Mouse (Mus musculus) forebrain, embryonic 14.5 days (tissue): Measurements from ENCODE around the gene Myg1. TPM values are rescaled to one million over a fixed set of nuclear protein-coding genes. Genes with fewer than 3 reads are reported as not detected.

Experiments used
- ATAC-seq: fragments of 200-750 bp; cut with Nextera tagmentation; 2 replicates; pipeline ENCODE4 v1.8.0; 2017; ENCODE audit warnings: mild to moderate bottlenecking, moderate library complexity
- DNase-seq: peaks from one replicate; pipeline ENCODE4 v3.0.0-alpha.2; 2015; ENCODE audit warnings: low spot score
- H3K27ac ChIP-seq: fragments of 300-500 bp; sonication (generic); 2 replicates; pipeline ENCODE4 v1.5.1; 2014; ENCODE audit warnings: low read depth, mild to moderate bottlenecking, control low read depth, low read length, moderate library complexity
- H3K27me3 ChIP-seq: fragments of 300-500 bp; sonication (generic); replicated peaks from 2 replicates; pipeline ENCODE4 v1.6.1; 2014; ENCODE audit warnings: low read length, control low read depth, mixed read lengths; ENCODE audit not compliant: control insufficient read depth, insufficient read depth
- H3K36me3 ChIP-seq: fragments of 300-500 bp; sonication (generic); 2 replicates; pipeline ENCODE4 v1.6.1; 2014; ENCODE audit warnings: low read length, control low read depth; ENCODE audit not compliant: control insufficient read depth, insufficient read depth
- H3K4me1 ChIP-seq: fragments of 300-500 bp; sonication (generic); 2 replicates; pipeline ENCODE4 v1.6.1; 2014; ENCODE audit warnings: antibody characterized with exemption, low read length, control low read depth; ENCODE audit not compliant: control insufficient read depth, insufficient read depth
- H3K4me2 ChIP-seq: fragments of 300-500 bp; sonication (generic); 2 replicates; pipeline ENCODE4 v1.6.1; 2014; ENCODE audit warnings: mild to moderate bottlenecking, control low read depth, low read length
- H3K4me3 ChIP-seq: fragments of 300-500 bp; sonication (generic); 2 replicates; pipeline ENCODE4 v1.5.1; 2014; ENCODE audit warnings: low read depth, low read length, control low read depth
- H3K9ac ChIP-seq: fragments of 300-500 bp; sonication (generic); 2 replicates; pipeline ENCODE4 v1.6.1; 2014; ENCODE audit warnings: mild to moderate bottlenecking, low read length, control low read depth, moderate library complexity
- H3K9me3 ChIP-seq: fragments of 300-500 bp; sonication (generic); replicated peaks from 2 replicates; pipeline ENCODE4 v1.6.1; 2016; ENCODE audit warnings: low read length, control low read depth, mixed read lengths; ENCODE audit not compliant: control insufficient read depth
- WGBS: fragments of 180-500 bp; shearing (Covaris S2); extraction: QIAGEN DNeasy Blood & Tissue Kit; methylation state at CpG from one replicate; pipeline ENCODE4 v1.1.7; 2014; 5-methylcytosine and 5-hydroxymethylcytosine counted together
- polyA plus RNA-seq: library from polyadenylated mRNA; unstranded; fragments of >200 nt; fragmentation: Nextera tagmentation; extraction: Ambion mirVana; gene quantifications from 2 replicates; pipeline ENCODE4 v1.2.1, GENCODE M21; 2014

Gene Myg1
- polyA plus RNA-seq, 1 experiment from 2014 or later, result 108 TPM

GRCm38 (mm10) chr15:102310074-102310845 is 21.2 kb upstream of the Myg1 start:
- Histone ChIP-seq H3K4me3 (no peak overlapping the region), H3K36me3 (peaks cover 76% of the 10 kb centered on the region), H3K4me1 (no peaks in the 10 kb centered on the region), H3K9ac (no peak overlapping the region), H3K27ac (no peak overlapping the region), H3K9me3 (no peaks in the 10 kb centered on the region), H3K27me3 (no peaks in the 10 kb centered on the region), H3K4me2 (no peak overlapping the region)
- ATAC-seq (no peak), DNase-seq (no peak)
- 89% methylated on average over 10 of the region's 10 CpGs for WGBS

GRCm38 (mm10) chr15:102311489-102311888 is 20.0 kb upstream of the Myg1 start:
- ATAC-seq, result no peak
- Histone ChIP-seq H3K27ac (no peak overlapping the region), H3K9me3 (no peaks in the 10 kb centered on the region), H3K4me3 (no peak overlapping the region), H3K4me1 (no peaks in the 10 kb centered on the region), H3K9ac (no peak overlapping the region), H3K4me2 (no peak overlapping the region), H3K27me3 (no peaks in the 10 kb centered on the region), H3K36me3 (peaks cover 75% of the 10 kb centered on the region)
- no peak for DNase-seq

DNA sequence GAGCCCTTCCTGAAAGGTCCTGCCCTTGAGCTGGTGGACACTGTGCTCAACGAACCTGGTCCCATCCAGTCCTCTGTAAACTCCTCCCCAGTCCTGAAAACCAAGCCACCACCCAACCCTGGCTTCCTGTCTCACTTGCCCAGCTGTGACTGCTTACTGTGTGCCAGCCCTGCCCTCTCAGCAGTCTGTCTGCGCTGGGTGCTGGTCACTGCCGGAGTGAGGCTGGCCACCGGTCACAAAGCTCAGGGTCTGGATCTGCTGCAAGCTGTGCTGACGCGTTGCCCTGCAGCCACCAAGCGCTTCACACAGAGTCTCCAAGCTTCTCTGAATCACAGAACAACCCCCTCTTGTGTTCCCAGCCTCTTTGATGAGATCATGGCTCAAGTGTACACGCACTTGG is 16.2 kb upstream of the Myg1 start:
- H3K36me3 ChIP-seq, result peaks cover 65% of the 10 kb centered on the region
- H3K9me3 ChIP-seq, result no peaks in the 10 kb centered on the region
- no peaks in the 10 kb centered on the region for H3K27me3 ChIP-seq
- H3K4me3 ChIP-seq, result no peak overlapping the region
- no peak overlapping the region for H3K27ac ChIP-seq
- no peak overlapping the region for H3K4me2 ChIP-seq
- WGBS, result 92% methylated on average over 8 of the region's 8 CpGs
- H3K9ac ChIP-seq, result no peak overlapping the region
- ATAC-seq, result no peak
- H3K4me1 ChIP-seq, result no peaks in the 10 kb centered on the region
- DNase-seq, result no peak

GRCm38 (mm10) chr15:102316263-102316662 is 15.2 kb upstream of the Myg1 start:
- WGBS, result 88% methylated on average over 6 of the region's 6 CpGs

DNA sequence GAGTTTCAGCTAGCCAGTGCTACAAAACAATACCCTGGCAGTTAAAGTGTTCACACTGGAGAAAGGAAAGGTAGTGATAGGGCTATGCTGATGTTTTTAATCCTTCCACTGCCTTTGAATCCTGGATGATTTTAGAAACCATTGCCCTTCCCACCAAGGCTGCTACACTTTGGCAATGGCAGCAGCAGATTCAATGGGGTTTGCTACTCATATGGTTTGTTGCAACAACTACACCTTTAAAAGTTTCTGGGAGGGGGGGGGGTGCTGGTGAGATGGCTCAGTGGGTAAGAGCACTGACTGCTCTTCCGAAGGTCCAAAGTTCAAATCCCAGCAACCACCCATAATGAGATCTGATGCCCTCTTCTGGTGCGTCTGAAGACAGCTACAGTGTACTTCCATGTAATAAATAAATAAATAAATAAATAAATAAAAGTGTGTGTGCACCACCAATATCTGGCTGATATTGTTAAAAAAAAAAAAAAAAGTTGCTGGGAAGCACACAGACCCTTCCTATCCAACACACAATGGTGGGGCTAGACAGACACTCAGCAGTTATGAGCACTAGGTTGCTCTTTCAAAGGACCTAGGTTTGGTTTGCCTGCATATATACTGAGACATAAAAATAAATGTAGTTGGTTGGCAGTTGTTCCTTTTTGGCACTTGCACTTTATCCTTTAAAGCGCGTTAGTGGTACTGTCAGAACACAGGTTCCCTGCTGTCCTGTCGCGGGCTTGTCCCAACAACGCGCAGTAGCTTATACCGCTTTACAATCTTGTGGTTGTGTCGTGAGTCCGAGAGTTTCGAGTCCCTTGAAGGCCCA is 6.6 kb upstream of the Myg1 start:
- no peak for DNase-seq
- Histone ChIP-seq H3K36me3 (peaks cover 53% of the 10 kb centered on the region), H3K4me3 (no peak overlapping the region), H3K27me3 (no peaks in the 10 kb centered on the region), H3K4me1 (peaks cover 7% of the 10 kb centered on the region), H3K9me3 (no peaks in the 10 kb centered on the region), H3K9ac (no peak overlapping the region), H3K27ac (no peak overlapping the region), H3K4me2 (peak overlapping the region; percentile 49; the same call in 1 of the 2 replicates)
- 76% methylated on average over 12 of the region's 12 CpGs for WGBS
- no peak for ATAC-seq

More at GRCm38 (mm10) chr15:102316263-102316662, 15.2 kb upstream of the Myg1 start:
- no peaks in the 10 kb centered on the region for H3K27me3 ChIP-seq
- no peak overlapping the region for H3K27ac ChIP-seq
- H3K4me3 ChIP-seq, result no peak overlapping the region
- no peak overlapping the region for H3K9ac ChIP-seq
- peak; percentile 67 for DNase-seq
- ATAC-seq, result no peak
- no peaks in the 10 kb centered on the region for H3K4me1 ChIP-seq
- H3K4me2 ChIP-seq, result no peak overlapping the region
- peaks cover 67% of the 10 kb centered on the region for H3K36me3 ChIP-seq
- H3K9me3 ChIP-seq, result no peaks in the 10 kb centered on the region

DNA sequence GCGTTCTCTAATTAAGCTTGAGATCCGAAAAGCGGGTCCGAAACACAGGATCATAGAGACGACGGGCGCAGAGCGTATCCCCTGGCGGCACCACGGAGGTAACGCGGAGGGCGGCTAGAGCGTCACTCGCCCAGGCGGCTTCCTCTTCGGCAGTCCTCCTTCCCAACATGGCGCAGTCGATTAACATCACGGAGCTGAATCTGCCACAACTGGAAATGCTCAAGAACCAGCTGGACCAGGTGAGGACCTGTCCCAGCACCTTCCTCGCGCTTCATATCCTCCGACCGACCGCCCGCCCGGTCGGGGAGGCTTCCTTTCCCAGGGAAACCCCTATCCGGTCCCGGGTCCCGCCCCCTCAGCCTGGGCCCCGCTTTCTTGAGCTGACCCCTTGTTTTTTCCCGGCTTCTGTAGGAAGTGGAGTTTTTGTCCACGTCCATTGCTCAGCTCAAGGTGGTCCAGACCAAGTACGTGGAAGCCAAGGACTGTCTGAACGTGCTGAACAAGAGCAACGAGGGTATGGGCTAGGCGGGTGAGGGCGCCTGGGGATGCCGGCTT is 5.4 kb upstream of the Myg1 start, which contains the start of gene Pfdn5:
Gene Pfdn5 (plus strand): TSS at position 95 of the 555 bp plus-strand sequence.
- Histone ChIP-seq H3K4me1 (peaks cover 7% of the 10 kb centered on the region), H3K9ac (peak within 1 kb of the TSS; percentile 87), H3K4me3 (peak within 1 kb of the TSS; percentile 58), H3K4me2 (peak within 1 kb of the TSS; percentile 89), H3K27ac (peak within 1 kb of the TSS; percentile 52), H3K36me3 (peaks cover 52% of the 10 kb centered on the region), H3K27me3 (no peaks in the 10 kb centered on the region), H3K9me3 (no peaks in the 10 kb centered on the region)
- peak; percentile 94 for ATAC-seq
- peak; percentile 90 for DNase-seq
- WGBS, result under 1% methylated on average over 39 of the region's 40 CpGs

- H3K9me3 ChIP-seq, result no peaks in the 10 kb centered on the region
- H3K4me3 ChIP-seq, result peak overlapping the region; percentile 58
- 71% methylated on average over 8 of the region's 8 CpGs for WGBS
- peak overlapping the region; percentile 89 for H3K4me2 ChIP-seq
- peaks cover 7% of the 10 kb centered on the region for H3K4me1 ChIP-seq
- H3K36me3 ChIP-seq, result peaks cover 46% of the 10 kb centered on the region
- peak overlapping the region; percentile 87 for H3K9ac ChIP-seq
- ATAC-seq, result no peak
- no peak overlapping the region for H3K27ac ChIP-seq
- no peaks in the 10 kb centered on the region for H3K27me3 ChIP-seq
- no peak for DNase-seq
These were observed 4.6 kb upstream of the Myg1 start for GRCm38 (mm10) chr15:102326892-102327291.

- Histone ChIP-seq H3K27me3 (no peaks in the 10 kb centered on the region), H3K36me3 (peaks cover 80% of the 10 kb centered on the region), H3K4me1 (peaks cover 12% of the 10 kb centered on the region), H3K4me2 (no peak overlapping the region), H3K4me3 (no peak overlapping the region), H3K27ac (no peak overlapping the region), H3K9me3 (no peaks in the 10 kb centered on the region), H3K9ac (no peak overlapping the region)
- DNase-seq (no peak), ATAC-seq (no peak)
- WGBS, result 90% methylated on average over 8 of the region's 8 CpGs
These were observed 3.7 kb downstream of the Myg1 start for GRCm38 (mm10) chr15:102335254-102335653.
